Mouse (Mus musculus): ENCODE data around the gene Lamc1.
"Not testable (repeated sequence)": the region's sequence is repeated elsewhere in the genome, so short reads cannot be mapped to it uniquely, and the experiment has no call there.

Gene Lamc1

GRCm38 (mm10) chr1:153332444-153333295, at the start of gene Lamc1:
Gene Lamc1, minus strand, starts transcription at chr1:153332786.
- DNase-seq, result peak; percentile 80 to 84

GRCm38 (mm10) chr1:153380746-153381282, 48.2 kb upstream of the Lamc1 start:
- no peak for DNase-seq

- no peak for DNase-seq
These were observed 47.2 kb upstream of the Lamc1 start for GRCm38 (mm10) chr1:153379832-153380231.

- no peak for DNase-seq
These were observed 46.0 kb upstream of the Lamc1 start for GRCm38 (mm10) chr1:153378587-153378986.

- no peak for DNase-seq
These were observed 43.9 kb upstream of the Lamc1 start for GRCm38 (mm10) chr1:153376446-153376845.

GRCm38 (mm10) chr1:153374136-153374535, 41.5 kb upstream of the Lamc1 start:
- DNase-seq, result no peak

GRCm38 (mm10) chr1:153371846-153372245, 39.3 kb upstream of the Lamc1 start:
- no peak for DNase-seq

GRCm38 (mm10) chr1:153369011-153369410, 36.4 kb upstream of the Lamc1 start:
- no peak for DNase-seq

GRCm38 (mm10) chr1:153367048-153367447, 34.5 kb upstream of the Lamc1 start:
- DNase-seq, result no peak

- no peak for DNase-seq
These were observed 29.3 kb upstream of the Lamc1 start for GRCm38 (mm10) chr1:153361926-153362325.

GRCm38 (mm10) chr1:153360556-153360955, 28.0 kb upstream of the Lamc1 start:
- DNase-seq, result no peak

GRCm38 (mm10) chr1:153357218-153357617, 24.6 kb upstream of the Lamc1 start:
- DNase-seq, result no peak

GRCm38 (mm10) chr1:153354466-153354865, 21.9 kb upstream of the Lamc1 start:
- no peak for DNase-seq

GRCm38 (mm10) chr1:153353736-153354430, 21.3 kb upstream of the Lamc1 start:
- no peak for DNase-seq

- DNase-seq, result no peak
These were observed 18.4 kb upstream of the Lamc1 start for GRCm38 (mm10) chr1:153351034-153351433.

GRCm38 (mm10) chr1:153347726-153348125, 15.1 kb upstream of the Lamc1 start:
- DNase-seq, result no peak

- no peak for DNase-seq
These were observed 14.5 kb upstream of the Lamc1 start for GRCm38 (mm10) chr1:153347040-153347439.

GRCm38 (mm10) chr1:153345699-153346291, 13.2 kb upstream of the Lamc1 start:
- DNase-seq, result no peak

- no peak for DNase-seq
These were observed 12.4 kb upstream of the Lamc1 start for GRCm38 (mm10) chr1:153345002-153345401.

- DNase-seq, result not testable (repeated sequence)
These were observed 2.9 kb upstream of the Lamc1 start for GRCm38 (mm10) chr1:153335451-153335850.

GRCm38 (mm10) chr1:153333296-153334121, 923 bp upstream of the Lamc1 start:
- no peak for DNase-seq

GRCm38 (mm10) chr1:153331796-153332443, 666 bp downstream of the Lamc1 start:
- DNase-seq, result peak; percentile 62 to 70

Measured in spleen, adult 18-20 months (tissue).